In genomic region chr1:84106756-84107155, GRCm38 (mm10) we compare ENCODE assay signal across 30 mouse cellular contexts.
DNase-seq lines count a peak whose midpoint lies in the region; ATAC-seq and TF ChIP-seq lines count a peak whose summit lies in the region.
"Had no signal": no experiment of that assay in that cellular context is flagged by ENCODE, and none has a peak within 500 bp of the region (broad histone marks: within the 10 kb centered on the region; RNA-seq: fewer than 3 reads in every experiment).

No protein-coding gene starts in this region.

- no peak overlapping the region for H3K4me3 ChIP-seq in hindbrain, embryonic 15.5 days
- H3K4me3 ChIP-seq in hindbrain, embryonic 10.5 days = no peak overlapping the region
- H3K4me3 ChIP-seq in gastrocnemius, adult 2 months = no peak overlapping the region
- no peak overlapping the region for H3K4me3 ChIP-seq in forebrain, embryonic 15.5 days
- H3K4me3 ChIP-seq in intestine, embryonic 15.5 days (replicated peaks) = no peak overlapping the region
- H3K4me3 ChIP-seq in heart, embryonic 12.5 days = no peak overlapping the region
- H3K4me3 ChIP-seq: embryonic facial prominence, embryonic 12.5 days; heart, embryonic 15.5 days; hindbrain, embryonic 12.5 days; liver, embryonic 12.5 days; megakaryocyte, embryonic 14.5 days; midbrain, embryonic 12.5 days; neural tube, embryonic 15.5 days; stomach, embryonic 15.5 days had no signal

- TF ChIP-seq CTCF in gastrocnemius, adult 2 months (IDR thresholded peaks at IDR 0.05) = no peak

- no peaks in the 10 kb centered on the region for H3K27me3 ChIP-seq in hindbrain, embryonic 15.5 days
- no peaks in the 10 kb centered on the region for H3K27me3 ChIP-seq in hindbrain, embryonic 10.5 days (ENCODE audit: insufficient read depth, poor library complexity, severe bottlenecking)
- H3K27me3 ChIP-seq in forebrain, embryonic 15.5 days = no peaks in the 10 kb centered on the region
- H3K27me3 ChIP-seq in intestine, embryonic 15.5 days (replicated peaks) = no peaks in the 10 kb centered on the region
- no peaks in the 10 kb centered on the region for H3K27me3 ChIP-seq in heart, embryonic 12.5 days (replicated peaks)
- H3K27me3 ChIP-seq: embryonic facial prominence, embryonic 12.5 days; heart, embryonic 15.5 days; hindbrain, embryonic 12.5 days; liver, embryonic 12.5 days; megakaryocyte, embryonic 14.5 days; midbrain, embryonic 12.5 days; neural tube, embryonic 15.5 days; stomach, embryonic 15.5 days had no signal

- DNase-seq in hindbrain, embryonic 10.5 days (ENCODE audit: low spot score) = no peak
- peak; percentile 66 for DNase-seq in adrenal gland, adult 2 months
- DNase-seq in adrenal gland, adult 8-10 months = peak; percentile 49
- DNase-seq in gastrocnemius, adult 2 months = peak; percentile 50
- DNase-seq: B cell, adult 2 months; cerebellum, adult 9-11 months; embryo, embryonic 11 days; kidney, adult 8-10 months; kidney, postnatal 4 days; layer of hippocampus, postnatal 36 days; left cerebral cortex, postnatal 4 days; liver, postnatal 0 days; lung, postnatal 4 days; retina, postnatal 1 day; right cerebral cortex, postnatal 14 days had no signal

- peaks cover 5% of the 10 kb centered on the region; the same call in 1 of the 2 replicates for H3K4me1 ChIP-seq in hindbrain, embryonic 15.5 days (replicated peaks)
- no peaks in the 10 kb centered on the region for H3K4me1 ChIP-seq in hindbrain, embryonic 10.5 days (replicated peaks)
- H3K4me1 ChIP-seq in forebrain, embryonic 15.5 days = no peaks in the 10 kb centered on the region
- H3K4me1 ChIP-seq in intestine, embryonic 15.5 days (replicated peaks) = no peaks in the 10 kb centered on the region
- no peaks in the 10 kb centered on the region for H3K4me1 ChIP-seq in heart, embryonic 12.5 days (replicated peaks)
- H3K4me1 ChIP-seq: embryonic facial prominence, embryonic 12.5 days; heart, embryonic 15.5 days; hindbrain, embryonic 12.5 days; liver, embryonic 12.5 days; megakaryocyte, embryonic 14.5 days; midbrain, embryonic 12.5 days; stomach, embryonic 15.5 days had no signal

- 0 out of 2 replicates have a peak overlapping the region, but pooled peaks have one; percentile 28 for H3K27ac ChIP-seq in hindbrain, embryonic 15.5 days (replicated peaks)
- no peak overlapping the region for H3K27ac ChIP-seq in hindbrain, embryonic 10.5 days
- no peak overlapping the region for H3K27ac ChIP-seq in gastrocnemius, adult 2 months
- H3K27ac ChIP-seq in forebrain, embryonic 15.5 days (replicated peaks) = no peak overlapping the region
- H3K27ac ChIP-seq in intestine, embryonic 15.5 days = no peak overlapping the region
- no peak overlapping the region for H3K27ac ChIP-seq in heart, embryonic 12.5 days (ENCODE audit: poor library complexity, severe bottlenecking)
- H3K27ac ChIP-seq: embryonic facial prominence, embryonic 12.5 days; heart, embryonic 15.5 days; hindbrain, embryonic 12.5 days; kidney, postnatal 0 days; liver, embryonic 12.5 days; midbrain, embryonic 12.5 days; neural tube, embryonic 15.5 days; stomach, embryonic 15.5 days had no signal

- H3K9me3 ChIP-seq in hindbrain, embryonic 15.5 days = no peaks in the 10 kb centered on the region
- no peaks in the 10 kb centered on the region for H3K9me3 ChIP-seq in hindbrain, embryonic 10.5 days
- no peaks in the 10 kb centered on the region for H3K9me3 ChIP-seq in forebrain, embryonic 15.5 days
- H3K9me3 ChIP-seq in intestine, embryonic 15.5 days = no peaks in the 10 kb centered on the region
- no peaks in the 10 kb centered on the region for H3K9me3 ChIP-seq in heart, embryonic 12.5 days (replicated peaks)
- H3K9me3 ChIP-seq: embryonic facial prominence, embryonic 12.5 days; heart, embryonic 15.5 days; hindbrain, embryonic 12.5 days; liver, embryonic 12.5 days; midbrain, embryonic 12.5 days; neural tube, embryonic 15.5 days; stomach, embryonic 15.5 days had no signal

- 70% methylated on average over 4 of the region's 4 CpGs for whole genome bisulfite sequencing in hindbrain, embryonic 15.5 days
- 97% methylated on average over 4 of the region's 4 CpGs for WGBS in hindbrain, embryonic 10.5 days
- WGBS in forebrain, embryonic 15.5 days = 87% methylated on average over 4 of the region's 4 CpGs
- 78% methylated on average over 4 of the region's 4 CpGs for WGBS in intestine, embryonic 15.5 days
- WGBS in heart, embryonic 12.5 days = 88% methylated on average over 4 of the region's 4 CpGs

- intact Hi-C loops in gastrocnemius, adult 2 months (cut with DNase I) = no loop called here

- H3K4me2 ChIP-seq in hindbrain, embryonic 15.5 days = no peak overlapping the region
- H3K4me2 ChIP-seq in forebrain, embryonic 15.5 days (replicated peaks) = no peak overlapping the region
- H3K4me2 ChIP-seq in intestine, embryonic 15.5 days (replicated peaks) = no peak overlapping the region
- no peak overlapping the region for H3K4me2 ChIP-seq in heart, embryonic 12.5 days
- H3K4me2 ChIP-seq: embryonic facial prominence, embryonic 12.5 days; heart, embryonic 15.5 days; hindbrain, embryonic 12.5 days; liver, embryonic 12.5 days; midbrain, embryonic 12.5 days; neural tube, embryonic 15.5 days; stomach, embryonic 15.5 days had no signal

- no peak for ATAC-seq in hindbrain, embryonic 15.5 days (ENCODE audit: low FRiP score, low read depth)
- no peak for ATAC-seq in forebrain, embryonic 15.5 days (replicated peaks)
- ATAC-seq in intestine, embryonic 15.5 days = no peak
- no peak for ATAC-seq in heart, embryonic 12.5 days (ENCODE audit: insufficient number of reproducible peaks, low FRiP score)
- ATAC-seq: forebrain, embryonic 14.5 days; intestine, embryonic 16.5 days; liver, embryonic 12.5 days; liver, postnatal 0 days had no signal

- no peaks in the 10 kb centered on the region for H3K36me3 ChIP-seq in hindbrain, embryonic 15.5 days
- H3K36me3 ChIP-seq in hindbrain, embryonic 10.5 days = no peaks in the 10 kb centered on the region
- H3K36me3 ChIP-seq in forebrain, embryonic 15.5 days = no peaks in the 10 kb centered on the region
- no peaks in the 10 kb centered on the region for H3K36me3 ChIP-seq in intestine, embryonic 15.5 days
- no peaks in the 10 kb centered on the region for H3K36me3 ChIP-seq in heart, embryonic 12.5 days
- H3K36me3 ChIP-seq: embryonic facial prominence, embryonic 12.5 days; heart, embryonic 15.5 days; hindbrain, embryonic 12.5 days; liver, embryonic 12.5 days; midbrain, embryonic 12.5 days; neural tube, embryonic 15.5 days; stomach, embryonic 15.5 days had no signal

- no peak overlapping the region for H3K9ac ChIP-seq in hindbrain, embryonic 15.5 days
- H3K9ac ChIP-seq in forebrain, embryonic 15.5 days (replicated peaks) = no peak overlapping the region
- no peak overlapping the region for H3K9ac ChIP-seq in intestine, embryonic 15.5 days
- no peak overlapping the region for H3K9ac ChIP-seq in heart, embryonic 12.5 days
- H3K9ac ChIP-seq: embryonic facial prominence, embryonic 12.5 days; heart, embryonic 15.5 days; hindbrain, embryonic 12.5 days; liver, embryonic 12.5 days; liver, postnatal 0 days; midbrain, embryonic 12.5 days; neural tube, embryonic 15.5 days; stomach, embryonic 15.5 days had no signal
